Mouse (Mus musculus) embryonic facial prominence, embryonic 15.5 days (tissue): ENCODE measurements at regions not wholly inside any gene's neighbourhood (a gene's known extent, or its start where the extent isn't known, plus 50 kb on each side); places are given as distances from the start of the nearest gene placed in this dataset.

ENCODE experiments used
- ATAC-seq: fragments of 200-750 bp; cut with Nextera tagmentation; 2 replicates; pipeline ENCODE4 v1.8.0; 2017; ENCODE audit warnings: low read depth, moderate TSS enrichment; ENCODE audit not compliant: insufficient number of reproducible peaks, low FRiP score, low TSS enrichment
- H3K27ac ChIP-seq: fragments of 300-500 bp; sonication (generic); replicated peaks from 2 replicates; pipeline ENCODE4 v1.5.1; 2015; ENCODE audit warnings: mild to moderate bottlenecking, inconsistent platforms
- H3K27me3 ChIP-seq: fragments of 300-500 bp; sonication (generic); 2 replicates; pipeline ENCODE4 v1.6.1; 2015; ENCODE audit warnings: inconsistent platforms
- H3K36me3 ChIP-seq: fragments of 300-500 bp; sonication (generic); 2 replicates; pipeline ENCODE4 v1.6.1; 2015; ENCODE audit warnings: mild to moderate bottlenecking, inconsistent platforms
- H3K4me1 ChIP-seq: fragments of 300-500 bp; sonication (generic); 2 replicates; pipeline ENCODE4 v1.6.1; 2015; ENCODE audit warnings: inconsistent platforms
- H3K4me2 ChIP-seq: fragments of 300-500 bp; sonication (generic); replicated peaks from 2 replicates; pipeline ENCODE4 v1.6.1; 2015; ENCODE audit warnings: mild to moderate bottlenecking, inconsistent platforms
- H3K4me3 ChIP-seq: fragments of 300-500 bp; sonication (generic); replicated peaks from 2 replicates; pipeline ENCODE4 v1.5.1; 2015; ENCODE audit warnings: mild to moderate bottlenecking, inconsistent platforms
- H3K9ac ChIP-seq: fragments of 300-500 bp; sonication (generic); 2 replicates; pipeline ENCODE4 v1.6.1; 2015; ENCODE audit warnings: inconsistent platforms
- H3K9me3 ChIP-seq: fragments of 300-500 bp; sonication (generic); replicated peaks from 2 replicates; pipeline ENCODE4 v1.6.1; 2016; ENCODE audit warnings: inconsistent platforms
- WGBS: fragments of 180-500 bp; shearing (Covaris S2); methylation state at CpG from one replicate; pipeline ENCODE4 v1.1.7; 2015; 5-methylcytosine and 5-hydroxymethylcytosine counted together

DNA sequence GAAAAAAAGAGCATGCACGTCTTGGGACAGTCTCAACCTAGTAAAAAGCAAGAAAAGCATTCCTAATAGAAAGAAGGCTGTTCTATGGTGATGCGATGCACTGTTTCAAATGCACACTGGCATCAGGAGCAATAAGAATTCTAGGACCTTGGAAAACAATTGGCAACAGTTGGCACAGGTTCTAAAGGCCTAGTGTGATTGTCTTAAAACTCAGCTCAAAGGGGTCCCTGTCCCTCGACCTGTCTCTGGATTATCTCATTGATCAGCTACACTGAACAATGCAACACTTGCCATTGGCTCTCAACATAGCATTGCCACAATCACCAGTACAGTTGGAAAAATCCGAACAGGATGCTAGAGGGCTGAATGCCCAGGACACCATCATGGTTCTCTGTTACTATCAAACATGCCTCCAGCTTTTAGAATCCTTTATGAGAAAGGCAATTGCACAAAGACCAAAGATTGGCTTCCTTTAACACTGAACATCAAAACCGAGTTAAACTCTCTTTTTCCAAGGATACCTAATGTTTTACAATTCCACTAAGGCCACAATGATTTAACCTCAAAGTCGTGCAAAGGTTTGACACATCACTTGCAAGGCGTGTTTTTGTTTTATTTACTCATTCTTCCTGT, 78.9 kb downstream of the Arrdc3 start:
- H3K9ac ChIP-seq: no peak overlapping the region

DNA sequence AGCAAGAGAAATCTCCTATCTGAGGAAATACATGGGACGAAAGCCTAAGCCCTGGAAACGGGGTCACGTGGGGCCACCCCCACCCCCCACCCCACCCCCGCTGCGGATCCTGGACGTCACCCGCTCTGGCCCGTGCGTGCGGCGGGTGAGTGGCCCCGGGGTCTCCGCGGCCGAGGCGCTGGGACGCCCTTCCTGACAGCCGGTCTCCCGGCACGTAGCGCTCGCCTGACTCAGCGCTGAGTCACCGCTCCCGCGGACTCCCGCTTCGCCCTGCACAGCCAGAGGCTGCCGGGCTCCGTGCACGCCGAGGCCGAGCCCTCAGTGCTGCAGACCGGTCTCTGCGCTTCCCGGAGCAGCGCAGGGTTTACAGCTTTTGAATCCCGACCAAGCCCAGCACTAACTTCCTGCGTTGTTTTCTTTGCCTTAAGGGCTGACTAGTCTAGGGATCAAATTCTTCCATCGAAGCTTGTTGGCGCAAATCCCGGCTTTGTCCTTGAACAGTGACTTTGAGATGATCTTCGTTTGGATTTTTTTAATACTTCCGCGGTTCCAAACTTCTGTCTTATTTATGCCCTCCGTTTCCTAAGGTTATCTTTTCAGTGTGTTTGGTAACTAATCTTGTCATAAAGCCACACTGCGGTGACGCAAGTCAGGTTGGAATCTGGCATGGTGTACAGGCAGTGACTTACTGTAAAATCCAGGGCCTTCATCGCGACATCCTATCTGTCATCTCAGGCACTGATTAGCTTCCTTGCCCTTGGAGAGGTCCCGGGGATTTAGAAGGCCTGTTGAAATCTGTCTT, 79.8 kb downstream of the Arrdc3 start:
- H3K9ac ChIP-seq: peak overlapping the region; percentile 45
- H3K27me3 ChIP-seq: no peaks in the 10 kb centered on the region
- H3K4me2 ChIP-seq: peak overlapping the region; percentile 72
- H3K4me3 ChIP-seq: peak overlapping the region; percentile 51
- peak overlapping the region; percentile 91 for H3K27ac ChIP-seq
- H3K9me3 ChIP-seq: no peaks in the 10 kb centered on the region
- H3K36me3 ChIP-seq: no peaks in the 10 kb centered on the region
- peak; percentile 94 for ATAC-seq
- 3% methylated on average over 51 of the region's 51 CpGs for WGBS
- H3K4me1 ChIP-seq: peaks cover 4% of the 10 kb centered on the region; the same call in 1 of the 2 replicates

More for the DNA sequence above, 78.9 kb downstream of the Arrdc3 start:
- H3K4me2 ChIP-seq: 0 out of 2 replicates have a peak overlapping the region, but pooled peaks have one; percentile 72
- ATAC-seq: no peak
- no peaks in the 10 kb centered on the region for H3K36me3 ChIP-seq
- no peaks in the 10 kb centered on the region for H3K9me3 ChIP-seq
- H3K27me3 ChIP-seq: no peaks in the 10 kb centered on the region
- 47% methylated on average over 7 of the region's 7 CpGs for WGBS
- no peak overlapping the region for H3K27ac ChIP-seq
- H3K4me3 ChIP-seq: peak overlapping the region; percentile 51; the same call in 1 of the 2 replicates
- H3K4me1 ChIP-seq: peaks cover 4% of the 10 kb centered on the region; the same call in 1 of the 2 replicates

DNA sequence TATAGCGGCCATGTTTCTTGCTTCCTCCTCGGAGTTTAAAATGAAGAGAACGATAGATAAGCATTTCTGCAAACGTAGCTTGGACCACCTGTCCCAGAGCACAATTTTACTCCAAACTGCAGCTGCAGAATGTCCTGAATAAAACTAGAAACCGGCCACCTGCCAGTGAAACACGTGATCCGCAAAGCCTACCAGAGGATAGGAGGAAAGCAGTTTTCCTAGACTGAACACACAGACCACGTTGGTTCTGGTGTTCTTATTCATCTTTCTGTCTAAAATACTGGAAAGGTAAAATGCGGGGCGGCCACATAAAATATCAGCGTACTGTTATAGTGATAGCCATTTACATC, 80.4 kb downstream of the Arrdc3 start:
- Histone ChIP-seq H3K4me2 (peak overlapping the region; percentile 72), H3K27me3 (no peaks in the 10 kb centered on the region), H3K9ac (no peak overlapping the region), H3K9me3 (no peaks in the 10 kb centered on the region), H3K27ac (peak overlapping the region; percentile 91), H3K36me3 (no peaks in the 10 kb centered on the region), H3K4me3 (no peak overlapping the region), H3K4me1 (peaks cover 4% of the 10 kb centered on the region; the same call in 1 of the 2 replicates)
- ATAC-seq: no peak
- WGBS: 65% methylated on average over 11 of the region's 11 CpGs

GRCm38 (mm10) chr13:80971664-80972063, 88.5 kb downstream of the Arrdc3 start:
- no peaks in the 10 kb centered on the region for H3K27me3 ChIP-seq
- no peak overlapping the region for H3K4me2 ChIP-seq
- H3K4me1 ChIP-seq: no peaks in the 10 kb centered on the region
- H3K36me3 ChIP-seq: no peaks in the 10 kb centered on the region
- no peaks in the 10 kb centered on the region for H3K9me3 ChIP-seq
- H3K27ac ChIP-seq: no peak overlapping the region
- no peak overlapping the region for H3K9ac ChIP-seq
- 72% methylated on average over 3 of the region's 3 CpGs for WGBS
- ATAC-seq: no peak
- H3K4me3 ChIP-seq: no peak overlapping the region

DNA sequence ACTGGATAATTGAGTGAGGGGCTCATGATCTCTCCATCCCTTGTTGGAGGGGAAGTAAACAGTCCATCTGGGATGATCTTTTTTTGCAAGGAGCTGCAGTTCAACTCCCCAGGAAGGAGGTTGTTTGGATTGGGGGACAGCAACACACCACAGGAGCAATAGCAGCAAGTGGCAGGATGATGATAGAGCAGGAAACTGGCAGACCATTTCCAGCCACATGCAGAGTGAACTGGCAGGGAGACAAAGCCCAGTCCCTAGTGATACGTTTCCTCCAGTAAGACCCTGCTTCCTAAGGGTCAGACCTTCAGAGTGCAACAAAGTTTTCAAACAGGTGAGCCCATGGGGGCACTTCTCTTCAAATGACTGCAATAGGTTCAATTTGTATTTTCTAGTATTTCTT, 91.2 kb downstream of the Arrdc3 start:
- H3K9me3 ChIP-seq: no peaks in the 10 kb centered on the region
- no peak overlapping the region for H3K4me2 ChIP-seq
- H3K27me3 ChIP-seq: no peaks in the 10 kb centered on the region
- no peaks in the 10 kb centered on the region for H3K4me1 ChIP-seq
- H3K36me3 ChIP-seq: no peaks in the 10 kb centered on the region
- no peak overlapping the region for H3K27ac ChIP-seq
- no peak overlapping the region for H3K4me3 ChIP-seq
- no peak overlapping the region for H3K9ac ChIP-seq
- no peak for ATAC-seq
- 55% methylated on average over 1 of the region's 1 CpGs for WGBS

GRCm38 (mm10) chr13:80977266-80977665, 94.1 kb downstream of the Arrdc3 start:
- 81% methylated on average over 3 of the region's 3 CpGs for WGBS

GRCm38 (mm10) chr13:80981201-80981600, 98.0 kb downstream of the Arrdc3 start:
- H3K4me1 ChIP-seq: no peaks in the 10 kb centered on the region
- no peaks in the 10 kb centered on the region for H3K27me3 ChIP-seq
- no peak overlapping the region for H3K4me3 ChIP-seq
- H3K36me3 ChIP-seq: no peaks in the 10 kb centered on the region
- H3K9ac ChIP-seq: no peak overlapping the region
- ATAC-seq: no peak
- no peak overlapping the region for H3K4me2 ChIP-seq
- H3K27ac ChIP-seq: no peak overlapping the region
- 80% methylated on average over 2 of the region's 2 CpGs for WGBS
- H3K9me3 ChIP-seq: no peaks in the 10 kb centered on the region

More at GRCm38 (mm10) chr13:80977266-80977665, 94.1 kb downstream of the Arrdc3 start:
- H3K4me2 ChIP-seq: no peak overlapping the region
- no peaks in the 10 kb centered on the region for H3K4me1 ChIP-seq
- no peak overlapping the region for H3K4me3 ChIP-seq
- ATAC-seq: no peak
- H3K27ac ChIP-seq: no peak overlapping the region
- H3K9ac ChIP-seq: no peak overlapping the region
- H3K27me3 ChIP-seq: no peaks in the 10 kb centered on the region
- no peaks in the 10 kb centered on the region for H3K9me3 ChIP-seq
- H3K36me3 ChIP-seq: no peaks in the 10 kb centered on the region

DNA sequence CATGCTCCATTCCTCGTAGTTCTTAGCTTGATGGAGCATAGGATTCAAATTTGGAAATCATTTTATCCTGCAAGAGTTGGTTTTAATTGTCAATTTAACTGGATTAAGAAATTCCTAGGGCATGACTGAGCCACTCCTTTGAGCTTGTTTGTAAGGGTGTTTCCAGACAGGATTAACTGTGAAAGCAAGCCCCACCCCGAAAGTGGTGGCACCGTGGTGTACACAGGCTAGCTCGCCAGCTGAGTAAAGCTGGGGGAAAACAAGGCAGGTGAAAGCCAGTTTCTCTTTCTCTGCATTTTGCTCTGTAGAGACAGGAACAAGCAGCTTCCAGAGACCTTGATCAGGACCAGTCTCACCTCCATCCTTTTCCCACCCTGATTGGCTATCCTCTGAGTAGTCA, 103.5 kb downstream of the Arrdc3 start:
- H3K4me1 ChIP-seq: no peaks in the 10 kb centered on the region
- H3K4me3 ChIP-seq: no peak overlapping the region
- H3K4me2 ChIP-seq: no peak overlapping the region
- ATAC-seq: no peak
- H3K9ac ChIP-seq: no peak overlapping the region
- H3K27me3 ChIP-seq: no peaks in the 10 kb centered on the region
- H3K9me3 ChIP-seq: no peaks in the 10 kb centered on the region
- H3K36me3 ChIP-seq: no peaks in the 10 kb centered on the region
- WGBS: 39% methylated on average over 4 of the region's 4 CpGs
- H3K27ac ChIP-seq: no peak overlapping the region

DNA sequence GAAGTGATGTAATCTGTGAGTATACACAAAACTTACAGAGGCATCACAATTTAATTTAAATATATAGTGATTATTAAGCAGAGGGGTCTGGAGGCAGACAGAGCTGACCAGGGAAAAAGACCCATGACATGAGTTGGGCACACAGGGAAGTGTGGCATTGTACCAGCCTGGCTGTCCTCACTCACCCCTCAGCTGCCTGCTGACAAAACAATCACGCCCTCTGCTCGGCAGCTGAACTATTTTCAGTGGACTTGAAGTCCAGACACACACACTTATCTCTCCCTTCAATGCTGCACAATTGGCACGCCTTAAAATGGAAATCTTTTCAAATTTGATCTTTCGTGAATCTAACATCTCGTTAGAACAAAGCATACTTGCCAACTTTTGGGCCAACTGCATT, 106.6 kb downstream of the Arrdc3 start:
- Histone ChIP-seq H3K4me1 (no peaks in the 10 kb centered on the region), H3K36me3 (no peaks in the 10 kb centered on the region), H3K4me2 (no peak overlapping the region), H3K9ac (no peak overlapping the region), H3K4me3 (no peak overlapping the region), H3K9me3 (no peaks in the 10 kb centered on the region), H3K27me3 (no peaks in the 10 kb centered on the region), H3K27ac (no peak overlapping the region)
- whole genome bisulfite sequencing: 77% methylated on average over 5 of the region's 5 CpGs
- no peak for ATAC-seq

DNA sequence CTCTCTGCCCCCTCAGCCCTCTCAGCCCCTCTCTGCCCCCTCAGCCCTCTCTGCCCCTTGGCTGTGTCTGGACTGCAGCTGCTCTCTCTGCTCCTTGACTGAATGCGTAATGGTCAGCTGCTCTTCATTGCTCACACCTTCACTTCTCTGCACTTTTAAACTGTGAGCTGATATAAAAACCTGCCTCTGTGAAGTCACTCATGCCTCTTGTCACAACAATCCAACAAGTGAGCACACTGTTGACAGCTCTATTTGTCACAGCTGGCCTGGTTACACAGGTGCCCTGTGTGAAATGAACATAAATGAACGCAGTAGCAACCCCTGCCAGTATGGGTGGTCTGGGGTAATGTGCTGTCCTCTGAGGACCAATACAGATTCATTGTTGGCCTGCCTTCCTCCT, 109.2 kb downstream of the Arrdc3 start:
- Histone ChIP-seq H3K27me3 (no peaks in the 10 kb centered on the region), H3K4me2 (no peak overlapping the region), H3K27ac (no peak overlapping the region), H3K4me1 (no peaks in the 10 kb centered on the region), H3K9ac (no peak overlapping the region), H3K9me3 (no peaks in the 10 kb centered on the region), H3K36me3 (no peaks in the 10 kb centered on the region), H3K4me3 (no peak overlapping the region)
- no peak for ATAC-seq
- 68% methylated on average over 2 of the region's 2 CpGs for WGBS

DNA sequence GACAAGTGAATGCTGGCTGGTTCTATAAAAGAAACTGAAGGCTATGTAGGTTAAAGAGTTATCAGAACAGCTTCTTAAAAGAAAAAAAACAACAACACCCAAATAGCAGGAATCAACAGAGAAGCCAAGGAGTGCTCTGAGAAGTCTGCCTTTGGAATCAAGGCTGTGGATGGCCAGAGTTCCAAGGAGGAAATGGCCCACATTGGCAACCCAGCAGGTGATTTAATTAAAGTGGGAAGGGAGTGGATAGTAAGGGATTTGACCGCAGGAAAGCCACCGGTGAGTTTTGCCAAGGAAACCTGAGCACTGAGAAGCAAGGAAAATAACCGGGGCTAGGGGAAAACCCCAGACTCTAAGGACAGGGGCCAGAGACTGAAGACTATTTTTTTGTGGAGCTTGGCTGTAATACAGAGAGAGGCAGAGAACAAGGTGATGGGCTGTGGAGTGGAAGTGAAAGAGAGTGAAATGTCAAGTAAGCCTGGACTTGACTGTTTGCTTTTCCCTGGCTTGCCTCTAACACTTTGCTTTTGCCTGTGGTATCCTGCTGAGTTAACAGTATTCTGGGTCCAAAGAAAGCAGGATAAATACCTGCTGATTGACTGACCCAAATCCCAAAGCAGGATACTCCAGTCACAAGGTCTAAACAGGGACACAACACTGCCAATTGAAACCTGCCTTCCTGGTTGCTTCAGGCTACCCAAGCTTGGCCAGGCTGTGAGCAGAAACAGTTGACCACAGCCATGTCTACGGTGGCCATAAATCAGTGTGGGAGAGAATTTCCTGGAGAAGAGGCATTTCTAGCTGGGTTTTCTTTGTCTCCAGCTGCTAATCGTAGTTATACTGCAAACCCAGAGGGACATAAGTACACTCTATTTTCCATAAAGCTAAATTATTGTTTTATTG, 125.9 kb downstream of the Arrdc3 start:
- Histone ChIP-seq H3K4me3 (no peak overlapping the region), H3K36me3 (no peaks in the 10 kb centered on the region), H3K4me2 (no peak overlapping the region), H3K9ac (no peak overlapping the region), H3K27me3 (no peaks in the 10 kb centered on the region), H3K4me1 (no peaks in the 10 kb centered on the region), H3K27ac (no peak overlapping the region), H3K9me3 (no peaks in the 10 kb centered on the region)
- 30% methylated on average over 5 of the region's 5 CpGs for WGBS
- no peak for ATAC-seq
